Mouse (Mus musculus): ENCODE data around the gene Qpct. TPM values are rescaled to one million over a fixed set of nuclear protein-coding genes. Genes with fewer than 3 reads are reported as not detected.
A peak's percentile ranks its signal among the peaks of the same experiment; 100 is the strongest.

Qpct gene
- 5.3 and 6.1 TPM in 2 replicates for polyA plus RNA-seq (2015; fragmentation: Nextera tagmentation; extraction: Ambion mirVana)

GRCm38 (mm10) chr17:79051606-79052005 is at the start of gene Qpct:
Qpct (plus strand) TSS chr17:79051906.
- no peak for DNase-seq (ENCODE audit: low spot score)

GRCm38 (mm10) chr17:79013625-79014024 is 38.1 kb upstream of the Qpct start:
- no peak for DNase-seq (ENCODE audit: low spot score)

GRCm38 (mm10) chr17:79014911-79015685 is 36.6 kb upstream of the Qpct start:
- DNase-seq (ENCODE audit: low spot score), result no peak

- DNase-seq (ENCODE audit: low spot score), result no peak
Observed at GRCm38 (mm10) chr17:79015831-79016230, 35.9 kb upstream of the Qpct start.

GRCm38 (mm10) chr17:79018422-79018821 is 33.3 kb upstream of the Qpct start:
- no peak for DNase-seq (ENCODE audit: low spot score)

GRCm38 (mm10) chr17:79019726-79020207 is 31.9 kb upstream of the Qpct start:
- DNase-seq (ENCODE audit: low spot score), result peak; percentile 4

- DNase-seq (ENCODE audit: low spot score), result peak; percentile 81
Observed at GRCm38 (mm10) chr17:79020208-79020983, 31.3 kb upstream of the Qpct start, which contains the start of gene Prkd3. Prkd3 (minus strand) TSS chr17:79020816.

- no peak for DNase-seq (ENCODE audit: low spot score)
Observed at GRCm38 (mm10) chr17:79020984-79021335, 30.7 kb upstream of the Qpct start.

- no peak for DNase-seq (ENCODE audit: low spot score)
Observed at GRCm38 (mm10) chr17:79022746-79023145, 29.0 kb upstream of the Qpct start.

- DNase-seq (ENCODE audit: low spot score), result no peak
Observed at GRCm38 (mm10) chr17:79024544-79024943, 27.2 kb upstream of the Qpct start.

- DNase-seq (ENCODE audit: low spot score), result no peak
Observed at GRCm38 (mm10) chr17:79029226-79029625, 22.5 kb upstream of the Qpct start.

- DNase-seq (ENCODE audit: low spot score), result no peak
Observed at GRCm38 (mm10) chr17:79031569-79031968, 20.1 kb upstream of the Qpct start.

- DNase-seq (ENCODE audit: low spot score), result no peak
Observed at GRCm38 (mm10) chr17:79032782-79033181, 18.9 kb upstream of the Qpct start.

GRCm38 (mm10) chr17:79039660-79040059 is 12.0 kb upstream of the Qpct start:
- no peak for DNase-seq (ENCODE audit: low spot score)

- DNase-seq (ENCODE audit: low spot score), result no peak
Observed at GRCm38 (mm10) chr17:79043705-79044104, 8.0 kb upstream of the Qpct start.

GRCm38 (mm10) chr17:79052088-79052812 is 544 bp downstream of the Qpct start:
- peak; percentile 50 for DNase-seq (ENCODE audit: low spot score)

- DNase-seq (ENCODE audit: low spot score), result no peak
Observed at GRCm38 (mm10) chr17:79058271-79058670, 6.6 kb downstream of the Qpct start.

- no peak for DNase-seq (ENCODE audit: low spot score)
Observed at GRCm38 (mm10) chr17:79060221-79060620, 8.5 kb downstream of the Qpct start.

GRCm38 (mm10) chr17:79064250-79064649 is 12.5 kb downstream of the Qpct start:
- no peak for DNase-seq (ENCODE audit: low spot score)

GRCm38 (mm10) chr17:79068581-79068980 is 16.9 kb downstream of the Qpct start:
- DNase-seq (ENCODE audit: low spot score), result no peak

GRCm38 (mm10) chr17:79069019-79069418 is 17.3 kb downstream of the Qpct start:
- no peak for DNase-seq (ENCODE audit: low spot score)

All from thymus, postnatal 0 days (tissue).